Mouse (Mus musculus) lung, embryonic 16.5 days (tissue): ENCODE measurements around the gene Irs3. TPM values are rescaled to one million over a fixed set of nuclear protein-coding genes. Genes with fewer than 3 reads are reported as not detected.

ENCODE experiments used
- ATAC-seq: fragments of 200-750 bp; cut with Nextera tagmentation; 2 replicates; pipeline ENCODE4 v1.8.0; 2017; ENCODE audit warnings: low read depth, mild to moderate bottlenecking, moderate library complexity
- H3K27ac ChIP-seq: fragments of 300-500 bp; sonication (generic); 2 replicates; pipeline ENCODE4 v1.5.1; 2014; ENCODE audit warnings: mild to moderate bottlenecking, control low read depth, low read length
- H3K27me3 ChIP-seq: fragments of 300-500 bp; sonication (generic); 2 replicates; pipeline ENCODE4 v1.6.1; 2014; ENCODE audit warnings: low read depth, low read length, mixed read lengths; ENCODE audit not compliant: control insufficient read depth, insufficient read depth
- H3K36me3 ChIP-seq: fragments of 300-500 bp; sonication (generic); 2 replicates; pipeline ENCODE4 v1.6.1; 2014; ENCODE audit warnings: low read length; ENCODE audit not compliant: control insufficient read depth, insufficient read depth
- H3K4me1 ChIP-seq: fragments of 300-500 bp; sonication (generic); replicated peaks from 2 replicates; pipeline ENCODE4 v1.6.1; 2014; ENCODE audit warnings: low read length, mixed read lengths; ENCODE audit not compliant: control insufficient read depth, insufficient read depth
- H3K4me2 ChIP-seq: fragments of 300-500 bp; sonication (generic); 2 replicates; pipeline ENCODE4 v1.6.1; 2014; ENCODE audit warnings: low read depth, low read length, control low read depth
- H3K4me3 ChIP-seq: fragments of 300-500 bp; sonication (generic); 2 replicates; pipeline ENCODE4 v1.5.1; 2014; ENCODE audit warnings: mild to moderate bottlenecking, low read length, control low read depth
- H3K9ac ChIP-seq: fragments of 300-500 bp; sonication (generic); 2 replicates; pipeline ENCODE4 v1.6.1; 2014; ENCODE audit warnings: low read length, control low read depth
- H3K9me3 ChIP-seq: fragments of 300-500 bp; sonication (generic); 2 replicates; pipeline ENCODE4 v1.6.1; 2016; ENCODE audit warnings: low read length; ENCODE audit not compliant: control insufficient read depth
- WGBS: fragments of 180-500 bp; shearing (Covaris S2); extraction: QIAGEN DNeasy Blood & Tissue Kit; methylation state at CpG from one replicate; pipeline ENCODE4 v1.1.7; 2014; 5-methylcytosine and 5-hydroxymethylcytosine counted together
- polyA plus RNA-seq: library from polyadenylated mRNA; unstranded; fragments of >200 nt; fragmentation: Nextera tagmentation; extraction: Ambion mirVana; gene quantifications from 2 replicates; pipeline ENCODE4 v1.2.1, GENCODE M21; 2015

Gene Irs3
- polyA plus RNA-seq, result 0.38 TPM in 1 of 2 replicates, not detected in the other

GRCm38 (mm10) chr5:137645652-137646091 lies at the start of gene Irs3:
Gene Irs3, minus strand, starts transcription at chr5:137645714.
- Histone ChIP-seq H3K4me1 (peaks cover 20% of the 10 kb centered on the region), H3K9me3 (no peaks in the 10 kb centered on the region), H3K27ac (no peak within 1 kb of the TSS), H3K4me2 (peak within 1 kb of the TSS; percentile 54), H3K9ac (peak within 1 kb of the TSS; percentile 48; the same call in 1 of the 2 replicates), H3K27me3 (peaks cover 23% of the 10 kb centered on the region), H3K4me3 (peak within 1 kb of the TSS; percentile 38), H3K36me3 (peaks cover 14% of the 10 kb centered on the region)
- 26% methylated on average over 11 of the region's 11 CpGs for WGBS
- ATAC-seq, result no peak

DNA sequence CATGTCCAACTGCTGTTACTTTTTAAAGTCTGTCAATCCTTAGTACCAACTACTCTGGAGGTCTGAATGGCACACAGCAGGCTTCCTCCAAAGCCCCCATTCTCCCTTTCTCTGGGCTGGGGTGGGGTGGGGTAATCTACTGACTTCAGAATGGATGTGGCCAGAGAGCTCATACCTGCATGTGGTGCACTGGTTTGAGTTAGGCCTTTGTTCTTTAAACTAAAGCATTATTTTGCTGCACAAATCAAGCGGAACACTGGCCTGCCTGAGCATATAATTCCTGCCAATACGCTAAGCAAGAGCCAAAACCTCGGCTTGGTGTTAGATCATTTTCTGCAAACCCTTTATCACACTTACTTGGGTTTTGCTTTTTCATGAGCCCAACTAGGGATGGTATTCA lies 49.3 kb upstream of the Irs3 start:
- H3K36me3 ChIP-seq, result no peaks in the 10 kb centered on the region
- no peak overlapping the region for H3K27ac ChIP-seq
- no peak overlapping the region for H3K9ac ChIP-seq
- H3K4me1 ChIP-seq, result no peaks in the 10 kb centered on the region
- H3K4me2 ChIP-seq, result no peak overlapping the region
- no peaks in the 10 kb centered on the region for H3K27me3 ChIP-seq
- H3K9me3 ChIP-seq, result no peaks in the 10 kb centered on the region
- ATAC-seq, result no peak
- H3K4me3 ChIP-seq, result no peak overlapping the region
- WGBS, result 79% methylated on average over 3 of the region's 3 CpGs

DNA sequence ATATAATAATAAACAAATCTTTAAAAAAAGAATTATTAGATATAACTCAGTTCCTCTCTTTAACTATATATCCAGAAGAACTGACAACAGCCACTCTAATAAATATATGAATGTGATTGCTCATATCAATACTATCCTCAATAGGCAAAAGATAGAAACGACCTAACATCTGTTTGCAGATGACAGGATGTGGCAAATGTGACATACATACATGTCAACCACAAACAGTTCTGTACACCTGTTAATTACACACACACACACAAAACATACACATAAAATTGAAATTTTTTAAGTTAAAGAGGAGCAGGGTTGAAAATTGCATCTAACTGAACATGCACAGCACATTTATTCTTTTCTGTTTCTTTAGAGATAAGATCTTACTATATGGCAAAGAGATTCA lies 46.4 kb upstream of the Irs3 start:
- no peak for ATAC-seq
- no peak overlapping the region for H3K4me2 ChIP-seq
- H3K9me3 ChIP-seq, result no peaks in the 10 kb centered on the region

DNA sequence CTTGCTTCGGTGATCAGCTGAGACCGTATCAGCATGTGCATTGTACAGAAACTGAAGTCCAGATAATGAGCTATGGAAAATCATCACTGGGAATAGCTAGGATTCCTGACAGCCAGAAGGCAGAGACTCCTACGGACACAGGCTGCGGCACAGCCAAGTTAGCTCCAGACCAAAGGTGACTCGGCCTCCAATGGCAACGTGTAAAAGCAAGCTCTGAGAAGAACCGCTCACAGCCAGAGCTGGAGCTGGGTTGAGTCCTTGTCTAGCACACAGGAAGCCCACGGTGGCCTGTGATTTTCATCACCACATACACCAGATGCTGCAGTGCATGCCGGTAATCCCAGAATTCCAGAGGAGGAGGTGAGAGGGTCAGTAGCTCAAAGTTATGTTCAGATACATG lies 45.0 kb upstream of the Irs3 start:
- H3K27ac ChIP-seq, result no peak overlapping the region
- H3K4me1 ChIP-seq, result no peaks in the 10 kb centered on the region
- no peak overlapping the region for H3K9ac ChIP-seq
- 59% methylated on average over 9 of the region's 9 CpGs for WGBS
- no peak overlapping the region for H3K4me3 ChIP-seq
- H3K9me3 ChIP-seq, result no peaks in the 10 kb centered on the region
- H3K36me3 ChIP-seq, result no peaks in the 10 kb centered on the region
- no peak for ATAC-seq
- no peak overlapping the region for H3K4me2 ChIP-seq
- no peaks in the 10 kb centered on the region for H3K27me3 ChIP-seq

More for the DNA sequence above, 46.4 kb upstream of the Irs3 start:
- Histone ChIP-seq H3K27me3 (no peaks in the 10 kb centered on the region), H3K36me3 (no peaks in the 10 kb centered on the region), H3K4me3 (no peak overlapping the region), H3K27ac (no peak overlapping the region), H3K9ac (no peak overlapping the region), H3K4me1 (no peaks in the 10 kb centered on the region)
- WGBS, result 63% methylated on average over 1 of the region's 1 CpGs

DNA sequence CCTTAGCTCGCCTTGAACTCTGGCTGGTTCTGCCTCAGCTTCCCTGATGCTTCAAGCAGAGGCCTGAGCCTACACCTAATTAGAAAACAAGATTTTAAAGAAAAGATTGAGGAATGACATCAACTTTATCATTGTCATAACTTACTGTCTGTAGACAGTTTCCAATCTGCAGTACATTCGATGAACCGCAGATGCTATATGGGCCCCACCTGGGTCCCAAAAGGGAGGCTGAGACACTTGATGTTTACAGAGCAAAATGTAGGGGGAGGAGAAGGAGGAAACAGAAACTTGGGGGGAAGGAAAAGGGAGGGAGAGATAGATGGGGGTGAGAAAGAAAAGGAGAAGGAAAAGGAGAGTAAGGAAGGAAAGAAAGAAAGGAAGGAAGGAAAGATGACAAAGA lies 44.5 kb upstream of the Irs3 start:
- no peaks in the 10 kb centered on the region for H3K36me3 ChIP-seq
- peaks cover 1% of the 10 kb centered on the region; the same call in 1 of the 2 replicates for H3K4me1 ChIP-seq
- no peak for ATAC-seq
- no peak overlapping the region for H3K4me3 ChIP-seq
- no peaks in the 10 kb centered on the region for H3K27me3 ChIP-seq
- WGBS, result 82% methylated on average over 3 of the region's 3 CpGs
- no peak overlapping the region for H3K9ac ChIP-seq
- H3K4me2 ChIP-seq, result no peak overlapping the region
- no peak overlapping the region for H3K27ac ChIP-seq
- H3K9me3 ChIP-seq, result no peaks in the 10 kb centered on the region

DNA sequence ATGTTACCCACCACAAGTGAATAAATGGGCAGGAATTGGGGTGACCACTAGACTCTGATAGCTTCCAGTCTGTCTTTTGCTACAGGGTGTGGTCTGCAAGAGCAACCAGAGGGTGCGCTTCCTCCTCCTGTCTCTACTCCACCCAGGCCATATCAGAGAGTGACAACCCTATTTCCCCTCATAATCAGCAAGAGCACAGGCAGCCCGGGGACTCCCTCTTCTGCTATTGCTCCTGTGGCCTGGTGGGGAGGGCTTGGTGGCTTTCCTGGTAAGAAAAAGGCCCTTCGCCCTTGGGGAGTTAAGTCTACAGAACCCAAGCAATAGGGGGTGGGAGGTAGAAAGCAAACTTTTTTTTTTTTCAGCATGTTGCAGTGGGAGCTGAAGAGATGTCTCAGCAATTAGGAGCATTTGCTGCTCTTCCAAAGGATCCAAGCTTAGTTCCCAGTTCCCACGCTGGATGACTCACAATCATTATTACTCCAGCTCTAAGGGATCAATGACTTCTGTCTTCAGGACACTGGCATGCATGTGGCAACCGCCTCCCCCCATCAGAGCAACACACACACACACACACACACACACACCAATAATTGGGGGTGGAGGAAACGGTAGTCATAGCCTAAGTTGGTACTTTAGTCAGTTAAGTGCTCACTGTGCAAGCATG lies 40.7 kb upstream of the Irs3 start:
- H3K27ac ChIP-seq, result no peak overlapping the region
- ATAC-seq, result no peak
- no peaks in the 10 kb centered on the region for H3K27me3 ChIP-seq
- H3K9ac ChIP-seq, result no peak overlapping the region
- H3K9me3 ChIP-seq, result no peaks in the 10 kb centered on the region
- WGBS, result 79% methylated on average over 6 of the region's 6 CpGs
- no peak overlapping the region for H3K4me3 ChIP-seq
- H3K4me1 ChIP-seq, result peaks cover 13% of the 10 kb centered on the region
- H3K4me2 ChIP-seq, result no peak overlapping the region
- H3K36me3 ChIP-seq, result no peaks in the 10 kb centered on the region

GRCm38 (mm10) chr5:137685653-137686052 lies 40.1 kb upstream of the Irs3 start:
- Histone ChIP-seq H3K36me3 (no peaks in the 10 kb centered on the region), H3K4me2 (no peak overlapping the region), H3K27me3 (no peaks in the 10 kb centered on the region), H3K27ac (no peak overlapping the region), H3K4me1 (peaks cover 13% of the 10 kb centered on the region), H3K9me3 (no peaks in the 10 kb centered on the region), H3K4me3 (no peak overlapping the region), H3K9ac (no peak overlapping the region)
- ATAC-seq, result no peak
- WGBS, result 94% methylated on average over 3 of the region's 3 CpGs

DNA sequence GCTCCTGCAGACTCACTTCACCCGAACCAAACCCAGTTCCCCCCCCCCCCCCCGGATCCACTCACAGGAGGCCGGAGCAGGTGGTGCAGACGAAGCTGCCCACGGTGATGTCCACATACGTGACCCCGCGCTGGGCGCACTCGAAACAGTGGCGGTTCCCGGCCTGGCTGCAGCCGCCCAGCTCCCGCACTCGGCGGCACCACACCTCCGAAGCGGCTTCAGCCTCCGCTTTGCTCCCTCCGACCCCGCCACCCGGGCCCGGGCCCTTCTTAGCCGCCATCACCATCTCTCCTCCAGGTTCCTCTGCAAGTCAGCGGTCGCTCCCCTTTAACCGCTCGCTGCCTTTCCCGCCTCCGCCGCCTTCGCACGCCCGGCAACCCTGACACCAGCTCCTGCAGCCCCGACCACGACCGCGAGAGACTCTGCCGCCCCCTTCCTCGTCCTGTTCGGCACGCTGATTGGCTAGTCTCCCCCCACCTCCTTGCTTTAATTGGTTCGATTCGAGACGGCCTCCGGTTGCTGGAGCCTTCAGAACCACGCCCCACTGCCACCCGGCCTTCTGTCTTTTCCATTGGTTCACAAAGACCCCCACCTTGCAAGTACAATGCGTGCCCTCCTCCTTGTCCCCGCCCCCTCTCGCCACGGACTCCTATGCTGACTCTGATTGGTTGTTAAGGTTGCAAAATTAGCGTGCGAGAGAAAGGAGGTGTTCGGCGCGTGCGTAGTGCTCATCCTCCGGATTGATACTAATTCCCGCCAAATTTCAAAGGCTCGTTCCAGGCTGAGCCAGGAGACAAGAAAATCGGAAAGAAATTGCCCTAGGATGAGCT lies 39.0 kb upstream of the Irs3 start, which contains the start of gene Agfg2:
Agfg2 (minus strand) TSS at position 433 of the 830 bp plus-strand sequence.
- H3K4me1 ChIP-seq, result peaks cover 13% of the 10 kb centered on the region
- H3K9ac ChIP-seq, result peak within 1 kb of the TSS; percentile 69
- WGBS, result under 1% methylated on average over 54 of the region's 62 CpGs
- peak; percentile 99 for ATAC-seq
- H3K4me3 ChIP-seq, result peak within 1 kb of the TSS; percentile 82
- no peaks in the 10 kb centered on the region for H3K36me3 ChIP-seq
- peak within 1 kb of the TSS; percentile 98 for H3K4me2 ChIP-seq
- H3K27me3 ChIP-seq, result no peaks in the 10 kb centered on the region
- no peaks in the 10 kb centered on the region for H3K9me3 ChIP-seq
- peak within 1 kb of the TSS; percentile 71 for H3K27ac ChIP-seq
